Mouse (Mus musculus): ENCODE results near the gene Cd79a.
A peak's percentile ranks its signal among the peaks of the same experiment; 100 is the strongest.

Gene Cd79a

DNA sequence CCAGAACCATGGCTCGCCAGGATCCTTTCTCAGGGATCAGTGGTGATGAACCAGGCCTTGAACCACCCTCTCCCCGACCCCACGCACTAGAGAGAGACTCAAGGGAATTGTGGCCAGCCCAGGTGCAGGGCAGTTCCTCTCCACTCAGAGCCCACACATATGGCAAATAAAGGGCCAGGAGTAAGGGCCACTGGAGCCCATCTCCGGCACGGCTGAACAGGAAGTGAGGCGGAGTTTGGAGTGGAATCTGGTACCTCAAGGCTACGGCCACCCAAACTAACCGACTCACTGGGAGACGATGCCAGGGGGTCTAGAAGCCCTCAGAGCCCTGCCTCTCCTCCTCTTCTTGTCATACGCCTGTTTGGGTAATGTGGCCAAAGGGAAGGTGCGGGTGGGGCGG, at the start of gene Cd79a:
Cd79a (plus strand) TSS at position 158 of the 400 bp plus-strand sequence.
- DNase-seq, result no peak

DNA sequence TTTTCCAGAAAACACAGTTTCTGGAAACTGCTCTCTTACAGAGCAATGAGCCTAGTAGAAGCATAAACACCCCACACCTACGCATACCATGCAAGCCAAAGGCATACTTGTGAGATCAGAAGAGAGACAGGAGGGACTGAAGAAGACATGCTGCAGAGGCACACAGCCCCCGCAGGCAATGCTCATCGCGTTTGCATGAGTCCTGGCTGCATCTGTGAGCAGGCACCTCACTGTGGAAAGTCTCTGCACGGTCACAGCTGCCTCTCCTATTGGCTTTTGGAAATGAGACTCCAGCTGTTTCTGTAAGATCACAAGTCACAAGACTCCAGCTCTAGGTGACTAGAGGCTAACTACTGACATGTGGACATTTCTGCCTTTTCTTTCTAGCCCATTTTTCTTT, 47.0 kb upstream of the Cd79a start:
- DNase-seq, result no peak

DNA sequence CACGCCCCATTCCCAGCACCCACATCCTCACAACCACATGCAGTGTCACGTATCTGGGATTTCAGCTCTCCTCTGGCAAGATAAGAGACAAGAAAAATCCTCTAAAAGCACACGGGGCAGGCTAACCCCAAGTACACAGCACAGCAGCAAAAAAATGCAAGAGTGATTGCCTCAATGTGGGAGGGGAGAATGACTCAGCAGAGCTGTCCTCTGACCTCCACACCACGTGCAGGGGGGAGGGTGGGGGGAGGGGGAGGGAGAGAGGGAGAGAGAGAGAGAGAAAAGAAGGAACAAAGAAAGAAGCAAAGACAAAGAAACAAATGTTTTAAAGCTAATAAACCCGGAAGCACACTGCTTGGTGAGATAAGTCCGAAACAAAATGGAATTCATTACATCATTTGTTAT, 46.3 kb upstream of the Cd79a start:
- no peak for DNase-seq

DNA sequence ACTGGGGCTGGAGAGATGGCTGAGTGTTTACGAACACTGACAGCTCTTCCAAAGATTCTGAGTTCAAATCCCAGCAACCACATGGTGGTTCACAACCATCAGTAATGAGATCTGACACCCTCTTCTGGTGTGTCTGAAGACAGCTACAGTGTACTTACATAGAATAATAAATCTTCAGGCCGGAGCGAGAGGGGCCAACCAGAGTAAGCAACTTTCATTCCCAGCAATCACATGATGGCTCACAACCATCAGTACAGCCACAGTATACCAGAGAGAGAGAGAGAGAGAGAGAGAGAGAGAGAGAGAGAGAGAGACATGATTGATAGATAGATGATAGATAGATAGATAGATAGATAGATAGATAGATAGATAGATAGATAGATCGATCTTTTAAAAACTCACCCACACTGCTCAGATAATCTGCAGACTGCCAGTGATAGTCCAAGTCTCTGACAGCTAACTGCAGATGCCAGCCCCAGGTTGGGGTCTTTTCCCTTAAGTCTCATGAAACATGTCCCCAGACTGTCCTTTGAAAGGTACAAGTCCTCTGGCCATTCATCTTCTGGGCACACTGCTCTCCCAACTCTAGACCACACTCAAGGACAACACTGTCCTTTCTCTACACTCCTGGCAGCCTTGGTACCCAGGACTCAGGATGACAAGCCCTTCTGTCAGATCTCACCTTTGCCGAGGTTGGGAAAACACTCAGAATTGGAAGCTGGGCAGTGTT, 45.4 kb upstream of the Cd79a start:
- no peak for DNase-seq

DNA sequence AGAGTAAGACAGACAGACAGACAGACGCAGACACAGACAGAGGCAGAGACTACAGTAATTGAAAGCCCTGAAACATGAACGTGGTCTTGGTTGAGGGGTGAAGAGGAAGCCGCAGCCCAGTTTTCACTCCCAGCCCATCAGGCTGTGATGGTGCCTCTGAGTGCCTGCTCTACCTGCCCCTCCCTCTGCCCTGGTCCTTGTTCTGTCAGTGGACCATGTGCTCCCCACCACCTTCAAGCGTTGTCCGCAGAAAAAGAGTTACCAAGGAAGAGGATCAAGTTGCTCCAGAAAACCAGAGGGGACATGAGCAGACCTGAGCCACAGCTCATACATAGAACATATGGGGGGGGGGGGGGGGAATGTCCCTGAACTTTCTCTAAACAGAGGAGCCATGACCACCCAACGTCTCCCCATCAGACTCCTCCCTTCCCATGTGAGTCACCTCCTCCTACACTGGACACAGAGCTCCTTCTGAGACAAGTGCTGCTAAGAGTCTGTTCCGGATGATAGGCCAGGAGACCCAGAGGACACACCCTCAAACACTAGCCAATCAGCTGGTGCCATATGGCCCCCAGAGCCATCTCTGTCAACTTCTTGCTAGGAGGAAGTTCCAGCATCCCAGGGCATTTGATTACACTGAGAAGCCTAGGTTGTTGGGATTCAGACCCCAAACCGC, 44.5 kb upstream of the Cd79a start:
- no peak for DNase-seq

DNA sequence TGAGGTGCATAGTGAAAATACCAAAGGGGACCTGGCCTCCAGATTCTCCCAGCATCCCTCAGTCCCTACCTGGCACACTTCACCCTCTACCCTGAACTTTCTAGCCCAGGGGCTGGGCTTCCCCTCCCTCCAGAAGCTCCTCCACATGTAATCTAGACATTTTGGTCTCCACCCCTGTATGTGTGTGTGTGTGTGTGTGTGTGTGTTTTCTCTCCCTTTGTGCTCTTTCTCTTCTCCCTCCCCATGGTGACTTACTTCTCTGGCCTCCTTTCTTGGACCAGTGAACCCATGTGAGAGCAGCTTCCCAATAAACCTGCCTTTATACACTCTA, 44.0 kb upstream of the Cd79a start:
- no peak for DNase-seq

DNA sequence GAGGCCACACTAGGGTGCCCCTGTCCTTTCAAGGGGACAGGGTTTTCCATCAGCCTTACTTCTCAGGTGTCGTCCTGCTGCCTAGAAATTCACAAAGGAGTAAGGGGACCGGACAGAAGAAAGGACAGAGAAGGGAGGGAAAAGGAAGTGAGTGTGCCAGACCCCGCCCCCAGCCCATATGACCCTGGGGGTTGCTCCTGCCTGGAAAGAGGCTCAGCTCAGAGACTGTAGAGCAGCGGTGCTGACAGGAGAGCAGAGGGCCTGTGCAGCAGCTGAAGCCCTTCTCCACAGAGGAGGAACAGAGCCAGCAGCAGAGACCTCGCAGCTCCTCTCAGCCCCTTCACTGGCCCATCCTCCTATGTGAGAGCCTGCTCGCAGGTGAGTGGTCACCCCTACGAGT, 43.5 kb upstream of the Cd79a start:
- DNase-seq, result no peak

DNA sequence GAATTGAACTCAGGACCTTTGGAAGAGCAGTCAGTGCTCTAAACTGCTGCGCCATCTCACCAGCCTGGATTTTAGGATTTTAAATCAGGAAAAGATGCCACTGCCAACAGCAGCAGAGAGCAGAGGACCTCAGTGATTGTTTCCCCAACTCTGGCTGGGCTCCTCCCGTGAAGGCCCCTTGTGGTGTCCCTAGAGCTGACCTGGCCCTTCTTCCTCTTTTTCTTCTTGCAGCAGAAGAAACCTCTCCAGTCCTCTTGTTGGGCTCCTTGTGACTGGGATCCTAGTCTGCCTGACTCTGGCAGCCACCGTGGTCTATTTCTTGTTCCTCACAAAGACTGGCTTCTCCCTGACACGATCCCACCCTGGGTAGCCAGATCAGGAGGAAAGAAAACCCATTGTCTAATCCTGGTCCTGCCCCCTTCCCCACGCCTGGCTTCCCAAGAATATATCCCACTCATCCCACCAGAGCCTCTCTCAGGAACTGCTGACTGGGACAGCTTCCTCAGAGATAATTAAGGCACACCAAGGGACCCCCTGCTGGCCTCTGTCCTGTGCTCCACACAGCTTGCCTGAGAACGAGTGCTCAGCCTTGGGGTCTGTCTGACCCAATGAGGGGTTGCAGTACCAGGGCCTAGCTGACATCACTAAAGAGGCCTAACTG, 40.6 kb upstream of the Cd79a start:
- DNase-seq, result peak in 1 of 2 experiments; percentile 14

DNA sequence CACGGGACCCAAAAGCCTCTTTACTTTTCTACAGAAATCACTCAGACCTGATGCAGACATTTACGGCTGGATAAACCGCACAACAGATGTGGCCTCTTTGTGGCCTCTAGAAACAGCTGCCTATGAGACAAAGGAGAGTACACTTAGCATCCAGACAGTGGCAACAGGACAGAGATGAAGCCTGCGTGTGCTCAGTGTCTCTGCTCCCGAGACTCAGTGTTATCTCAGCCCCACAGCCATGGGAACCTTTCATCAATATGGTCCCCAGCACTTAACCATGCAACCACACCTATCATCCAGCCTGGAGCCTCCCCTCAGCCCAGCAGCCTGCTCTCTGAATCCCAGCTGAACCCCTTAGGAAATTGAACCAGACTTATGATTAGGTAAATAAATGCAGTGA, 37.9 kb upstream of the Cd79a start:
- DNase-seq, result no peak

DNA sequence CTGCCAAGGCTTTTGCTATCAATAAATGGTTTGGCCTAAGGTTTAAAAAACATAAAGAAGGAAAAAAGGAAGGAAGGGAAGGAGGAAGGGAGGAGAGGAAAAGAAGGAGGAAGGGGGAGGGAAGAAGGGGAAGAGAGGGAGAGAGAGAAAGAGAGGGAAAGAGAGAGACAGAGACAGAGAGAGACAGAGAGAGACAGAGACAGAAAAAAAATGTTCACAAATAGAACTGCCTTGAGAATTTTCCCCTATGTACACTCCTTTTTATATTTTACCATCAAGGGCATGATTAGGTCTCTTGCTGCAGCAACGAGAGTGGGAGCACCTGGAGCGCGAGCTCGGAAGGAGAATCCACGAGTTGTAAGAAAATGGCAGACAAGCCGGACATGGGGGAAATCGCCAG, 35.3 kb upstream of the Cd79a start, which contains the start of gene Gm9844:
Gm9844 (plus strand) TSS at position 301 of the 400 bp plus-strand sequence.
- no peak for DNase-seq

DNA sequence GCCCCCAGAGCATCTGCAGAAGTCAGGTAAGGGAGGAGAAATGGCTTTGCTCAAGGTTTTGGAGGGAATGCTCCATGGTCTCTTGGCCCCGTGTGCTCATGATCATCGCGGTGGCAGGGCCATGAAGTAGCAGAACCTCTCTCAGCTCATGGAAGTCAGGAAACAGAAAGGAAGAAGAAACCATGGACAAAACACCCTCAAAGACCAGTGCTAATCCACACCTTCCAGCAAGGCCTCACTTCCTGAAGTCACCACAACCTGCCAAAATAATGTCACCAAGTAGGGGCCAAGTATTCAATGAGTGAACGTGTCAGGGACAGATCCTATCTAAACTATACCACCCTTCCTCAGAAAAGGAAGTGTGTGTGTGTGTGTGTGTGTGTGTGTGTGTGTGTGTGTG, 34.3 kb upstream of the Cd79a start:
- DNase-seq, result no peak

DNA sequence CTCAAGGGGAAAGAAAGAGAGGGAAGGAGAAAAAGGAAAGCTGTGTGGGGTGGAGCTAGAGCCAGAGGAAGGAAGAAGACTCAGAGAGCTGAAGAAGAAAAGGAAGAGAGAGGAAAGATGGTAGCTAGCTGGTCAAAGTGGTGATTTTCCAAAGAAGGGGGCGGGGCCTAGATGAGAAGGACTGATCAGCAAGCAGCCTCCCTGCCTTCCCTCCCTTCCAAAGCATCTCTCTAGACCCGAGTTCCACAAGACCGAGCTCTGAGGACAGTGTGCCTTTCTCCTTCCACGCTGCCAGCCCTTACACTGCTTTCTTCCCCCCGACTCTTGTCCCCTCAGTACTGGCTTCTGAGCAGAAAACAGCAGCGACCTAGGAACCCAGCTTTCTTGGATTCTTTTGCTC, 33.0 kb upstream of the Cd79a start:
- no peak for DNase-seq

DNA sequence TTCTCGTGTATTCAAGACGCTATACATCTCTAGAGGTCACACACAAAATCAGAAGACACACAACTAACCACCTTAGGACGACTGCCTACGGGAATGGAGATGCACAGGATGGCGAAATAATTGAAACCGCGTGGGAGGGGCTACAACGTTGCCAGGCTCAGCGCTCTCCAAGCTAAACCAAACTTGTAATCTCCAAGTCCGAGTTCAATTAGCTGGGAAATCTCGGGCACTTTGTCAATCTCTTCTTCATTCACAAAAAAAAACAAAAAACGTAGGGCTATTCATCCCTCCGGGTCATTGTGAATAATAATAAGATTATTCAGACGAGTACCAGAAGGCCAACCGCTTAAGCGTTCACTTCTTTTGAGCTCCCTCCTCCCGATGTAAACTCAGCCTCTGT, 28.1 kb upstream of the Cd79a start:
- no peak for DNase-seq

DNA sequence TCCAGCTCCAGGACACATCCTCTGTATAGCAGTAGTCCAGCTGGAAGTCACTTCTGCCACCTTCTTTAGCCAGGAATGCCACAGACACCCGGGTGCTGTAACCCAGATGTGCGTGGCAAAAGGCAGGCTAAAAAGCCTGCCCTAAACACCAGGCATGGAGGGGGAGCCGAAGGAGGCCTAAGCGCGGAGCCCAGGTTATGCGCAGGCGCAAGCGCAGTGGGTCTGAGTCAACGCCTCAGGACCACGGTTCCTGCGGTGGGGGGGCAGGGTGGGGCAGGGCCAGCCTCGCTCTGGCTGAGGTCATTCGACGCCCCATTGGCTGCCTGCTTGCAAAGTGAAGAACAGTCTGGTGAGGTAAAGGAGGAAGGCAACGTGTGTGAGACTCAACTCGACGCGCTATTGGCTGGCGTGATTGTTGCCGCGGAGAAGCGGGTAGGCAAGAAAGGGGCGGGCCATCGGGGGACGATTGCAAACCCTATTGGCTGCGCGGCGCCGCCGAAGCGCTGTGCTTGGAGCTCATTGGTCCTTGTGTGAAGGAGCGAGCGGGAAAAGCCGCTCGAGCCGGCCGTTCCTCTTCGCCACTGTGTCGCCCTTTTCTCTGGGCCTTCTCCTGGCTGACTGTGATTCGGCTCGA, 27.5 kb upstream of the Cd79a start, which contains the start of the genes Lypd4 and Dmrtc2:
Lypd4 (minus strand) TSS at position 410 of the 634 bp plus-strand sequence.
Dmrtc2 (plus strand) TSS at position 526 of the 634 bp plus-strand sequence.
- peak in 1 of 2 experiments; percentile 19 for DNase-seq

DNA sequence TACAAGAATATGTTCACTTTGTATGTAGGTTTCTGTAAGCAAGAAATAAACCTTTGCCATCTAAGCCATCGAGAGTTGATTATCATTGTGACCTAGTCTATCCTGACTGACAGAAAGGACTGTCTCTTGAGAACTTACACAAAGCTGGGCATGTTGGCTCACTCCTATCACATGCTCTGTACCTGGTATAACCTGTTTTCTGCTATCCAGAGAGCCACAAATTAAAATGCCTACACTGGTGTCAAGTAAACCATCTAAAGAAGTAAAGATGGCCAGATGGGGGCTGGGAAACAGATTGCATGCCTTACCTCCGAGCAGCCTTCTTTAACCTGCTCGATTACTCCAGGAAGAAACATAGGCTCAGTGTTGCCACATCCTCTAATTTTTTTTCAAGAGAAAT, 19.6 kb upstream of the Cd79a start:
- DNase-seq, result no peak

DNA sequence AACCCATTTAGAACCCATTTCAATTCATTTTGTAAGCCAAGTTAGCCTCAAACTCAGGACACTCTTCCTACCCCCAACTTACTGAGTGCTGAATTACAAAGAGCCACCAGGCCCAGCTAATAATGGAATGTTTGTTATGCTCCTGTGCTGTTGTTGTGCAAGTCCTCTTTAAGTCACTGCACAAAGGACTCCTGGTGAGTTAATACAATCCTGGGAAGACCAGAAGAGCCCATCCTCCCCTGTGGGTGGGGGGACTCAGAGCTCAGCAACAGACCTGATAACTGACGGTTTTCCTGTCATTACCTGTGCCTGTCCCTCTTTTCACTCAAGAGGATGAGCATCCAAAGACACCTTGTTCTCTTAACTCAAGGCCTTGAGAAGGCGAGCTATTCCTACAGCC, 17.6 kb upstream of the Cd79a start:
- DNase-seq, result no peak

DNA sequence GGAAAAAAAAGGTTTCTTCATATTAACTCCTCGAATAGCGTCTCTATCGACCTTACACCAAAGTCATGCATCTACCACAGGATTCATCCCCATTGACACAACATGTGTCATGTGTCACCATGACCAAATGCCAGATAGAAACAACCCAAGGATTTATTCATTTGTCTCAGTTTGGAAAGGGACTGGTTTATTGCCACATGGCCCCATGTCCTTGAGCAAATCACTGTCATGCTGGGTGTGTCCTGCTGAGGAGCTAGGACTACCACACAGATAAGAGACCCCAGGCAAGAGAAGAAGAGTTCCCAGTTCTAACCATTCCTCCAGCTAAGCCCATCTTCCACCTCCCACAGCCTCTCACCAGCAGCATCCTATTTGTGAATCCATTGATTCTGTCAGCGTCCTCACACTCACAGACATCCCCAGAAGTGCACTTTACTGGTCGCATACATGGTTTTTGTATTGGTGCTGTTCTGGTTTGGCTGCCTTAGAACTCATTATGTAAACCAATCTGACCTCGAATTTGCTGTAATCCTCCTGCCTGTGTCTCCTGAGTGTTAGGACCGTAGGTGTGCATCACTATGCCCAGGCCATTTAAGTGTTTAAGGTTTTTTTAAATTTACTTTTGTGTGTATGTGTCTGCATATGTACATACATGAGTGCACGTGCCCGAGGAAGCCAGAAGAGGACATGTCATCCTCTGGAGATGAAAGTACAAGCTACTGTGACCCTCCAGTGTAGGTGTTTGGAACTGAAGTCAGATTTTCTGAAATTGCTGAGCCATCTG, 14.6 kb upstream of the Cd79a start:
- DNase-seq, result no peak

DNA sequence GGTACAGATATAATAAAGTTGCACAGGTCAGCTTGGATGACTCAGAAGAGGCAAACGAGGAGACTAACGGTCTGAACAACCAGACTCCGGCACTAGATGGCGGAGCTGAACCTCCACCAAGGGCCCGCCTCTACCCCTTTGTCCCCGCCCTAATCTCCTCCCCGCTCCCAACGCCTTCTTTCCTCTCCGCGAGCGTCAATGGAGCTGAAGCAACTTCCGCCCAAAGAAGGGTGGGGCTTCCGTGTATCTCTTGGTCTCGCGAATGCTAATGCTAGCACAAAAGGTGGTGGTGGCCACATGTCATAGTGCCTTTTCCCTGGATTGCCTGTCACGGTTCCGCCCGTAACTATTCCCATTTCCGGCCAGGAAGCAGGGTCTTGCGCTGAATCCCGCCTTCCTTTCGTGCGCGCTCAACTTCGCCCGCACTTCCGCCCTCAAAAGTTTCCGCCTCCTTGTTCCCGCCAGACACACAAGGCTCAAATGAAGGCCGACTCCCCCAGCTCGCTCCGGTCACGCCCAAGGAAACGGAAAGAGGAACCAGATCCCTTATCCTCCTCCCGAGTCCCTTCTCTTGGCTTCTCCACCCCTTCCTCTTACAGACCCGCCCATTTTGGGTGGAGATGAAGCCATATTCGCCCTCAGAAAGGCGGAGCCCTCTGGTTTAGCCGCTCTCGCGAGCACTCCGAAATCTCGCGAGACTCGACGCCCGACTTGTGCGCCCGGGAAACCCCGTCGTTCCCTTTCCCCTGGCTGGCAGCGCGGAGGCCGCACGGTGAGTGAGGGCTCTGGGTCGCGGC, 13.1 kb upstream of the Cd79a start, which contains the start of gene Rps19:
Rps19 (plus strand) TSS at position 476 of the 797 bp plus-strand sequence.
- peak; percentile 99 for DNase-seq

DNA sequence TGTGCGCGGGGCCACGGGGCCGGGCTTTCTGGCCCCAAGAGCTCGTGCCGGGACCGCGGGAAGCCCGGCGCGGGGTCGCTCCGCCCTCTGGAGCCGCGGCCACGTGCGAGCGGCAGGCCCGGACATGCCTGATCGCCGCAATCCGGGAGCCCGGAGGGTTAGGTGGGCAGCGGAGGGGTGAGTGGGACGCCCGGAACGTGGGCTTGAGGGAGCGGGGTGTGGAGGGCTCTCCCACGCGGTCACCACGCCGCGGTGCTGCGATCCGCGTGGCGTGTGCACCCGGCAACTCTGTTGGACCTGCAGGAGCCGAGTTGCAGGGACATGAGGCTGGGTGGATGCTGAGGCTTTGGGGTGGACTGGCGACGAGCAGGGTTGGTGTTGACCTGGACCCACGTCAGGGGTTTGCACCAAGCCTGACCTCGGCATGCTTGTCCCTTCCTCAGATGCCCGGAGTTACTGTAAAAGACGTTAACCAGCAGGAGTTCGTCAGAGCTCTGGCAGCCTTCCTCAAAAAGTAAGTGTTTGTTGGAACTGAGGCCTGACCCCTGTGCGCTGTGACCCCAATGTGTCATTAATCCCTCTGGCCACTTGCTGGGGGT, 12.4 kb upstream of the Cd79a start:
- no peak for DNase-seq

DNA sequence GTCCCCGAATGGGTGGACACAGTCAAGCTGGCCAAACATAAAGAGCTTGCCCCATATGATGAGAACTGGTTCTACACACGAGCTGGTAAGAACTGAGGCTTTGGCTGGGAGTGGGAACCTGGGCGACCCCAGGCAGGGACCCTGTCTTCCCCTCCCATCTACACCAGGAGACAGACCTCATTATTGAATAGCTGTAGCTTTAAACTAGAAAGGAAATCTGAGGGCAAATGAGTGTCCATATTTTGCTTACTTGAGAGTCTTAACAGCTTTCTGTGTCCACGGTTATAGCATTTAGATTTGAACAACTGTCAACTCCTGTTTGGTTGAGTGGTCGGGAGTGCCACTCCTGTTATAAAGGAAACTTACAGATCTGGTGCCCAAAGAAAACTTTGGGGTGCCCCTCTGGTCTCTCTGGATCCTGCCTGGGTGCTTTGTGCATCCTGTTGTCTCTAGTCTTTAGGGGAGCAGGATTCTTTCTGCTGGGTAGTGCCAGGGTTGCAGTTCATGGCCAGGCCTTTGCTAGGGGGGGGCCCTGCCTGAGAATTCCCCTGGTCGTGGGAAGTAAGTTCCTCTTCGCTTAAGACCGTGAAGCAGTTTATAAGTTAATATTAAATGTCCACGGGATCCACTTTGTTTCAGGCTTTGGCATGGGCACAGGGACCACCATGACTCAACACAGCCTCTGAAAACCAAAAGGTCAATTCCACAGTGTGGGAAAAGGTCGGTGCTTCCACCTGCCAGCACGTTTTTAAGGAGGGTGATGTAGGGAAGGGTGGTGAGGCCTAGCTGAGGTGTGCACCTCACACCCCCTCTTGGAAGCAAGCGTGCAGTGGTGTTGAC, 11.5 kb upstream of the Cd79a start:
- DNase-seq, result no peak
